Mouse (Mus musculus) brain, embryonic 14.5 days (tissue): ENCODE results near the gene 1700113H08Rik.

Source experiments
- CTCF ChIP-seq: fragments of 200-500 bp; IDR thresholded peaks from 2 replicates; pipeline ENCODE4 v1.5.1; 2012; ENCODE audit warnings: inconsistent platforms, mild to moderate bottlenecking, moderate library complexity, borderline replicate concordance; ENCODE audit not compliant: insufficient read depth, insufficient read length; ENCODE audit errors: extremely low read depth
- POLR2A ChIP-seq: fragments of 200-500 bp; IDR thresholded peaks from 2 replicates; pipeline ENCODE4 v1.6.1; 2012; ENCODE audit warnings: mild to moderate bottlenecking, inconsistent platforms, borderline replicate concordance; ENCODE audit not compliant: poor library complexity, insufficient read depth, insufficient read length, severe bottlenecking; ENCODE audit errors: extremely low read depth

- TF ChIP-seq CTCF (no peak), POLR2A (no peak)
Measured at GRCm38 (mm10) chr10:87014391-87014965, 43.4 kb upstream of the 1700113H08Rik start.
